8 mouse cellular contexts compared by ENCODE assay signal in the genomic region with DNA sequence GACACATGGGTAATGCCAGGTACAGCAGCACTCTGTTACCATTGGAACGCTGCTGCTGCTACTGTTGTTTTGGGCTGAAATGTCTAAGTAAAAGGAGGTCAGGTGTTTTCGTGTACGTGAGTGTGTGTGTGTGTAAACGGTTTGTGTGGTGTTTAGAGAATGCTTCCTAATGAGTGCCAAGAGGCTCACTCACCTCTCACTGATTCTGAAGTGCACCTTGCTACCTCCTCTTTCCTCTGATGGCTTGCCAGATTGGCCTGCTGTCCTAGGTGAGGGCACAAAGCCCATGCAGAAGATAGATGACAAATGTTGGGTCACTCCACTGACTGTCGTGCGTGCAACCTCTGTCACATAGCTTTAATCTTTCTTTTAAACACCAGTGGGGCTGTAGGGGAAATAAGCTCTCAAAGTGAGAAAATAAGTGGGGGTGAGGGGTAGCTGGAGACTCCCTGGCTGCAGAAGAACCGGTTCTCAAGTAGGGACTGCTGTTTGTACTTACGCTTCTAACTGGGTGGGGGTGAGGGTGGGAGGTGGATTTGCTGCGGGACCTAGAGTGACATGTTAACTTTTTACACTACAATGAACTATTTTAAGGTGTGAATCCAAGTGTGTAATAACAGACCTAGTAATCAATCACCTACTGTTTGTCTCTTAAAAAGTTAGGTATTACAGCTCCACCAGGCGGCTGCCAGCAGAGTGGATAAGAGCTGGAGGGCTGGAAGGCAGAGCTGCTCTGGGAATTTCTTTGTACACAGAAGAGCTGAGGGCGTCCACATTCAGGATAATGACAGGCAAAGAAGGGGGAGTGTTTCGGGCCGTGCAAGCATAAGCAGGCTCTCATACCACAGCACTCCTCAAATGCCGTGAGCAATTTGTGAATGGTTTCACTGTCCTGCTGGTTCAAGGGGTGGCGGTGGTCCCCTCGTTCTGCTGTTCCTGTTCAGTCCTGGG. TPM values are rescaled to one million over a fixed set of nuclear protein-coding genes. Genes with fewer than 3 reads are reported as not detected.
DNase-seq lines count a peak whose midpoint lies in the region; ATAC-seq lines count a peak whose summit lies in the region.

No protein-coding gene starts in this region.

- peaks cover 52% of the 10 kb centered on the region for H3K4me1 ChIP-seq in embryonic facial prominence, embryonic 15.5 days

- H3K4me3 ChIP-seq in embryonic facial prominence, embryonic 15.5 days (replicated peaks) = no peak overlapping the region

- peaks cover 12% of the 10 kb centered on the region for H3K36me3 ChIP-seq in embryonic facial prominence, embryonic 15.5 days

- 37% methylated on average over 16 of the region's 16 CpGs for WGBS in embryonic facial prominence, embryonic 15.5 days

- peak; percentile 81 for ATAC-seq in embryonic facial prominence, embryonic 15.5 days (ENCODE audit: insufficient number of reproducible peaks, low FRiP score, low TSS enrichment, low read depth)

- peak overlapping the region; percentile 15; the same call in 1 of the 2 replicates for H3K4me2 ChIP-seq in embryonic facial prominence, embryonic 15.5 days (replicated peaks)

- no peaks in the 10 kb centered on the region for H3K9me3 ChIP-seq in embryonic facial prominence, embryonic 15.5 days (replicated peaks)

- H3K27me3 ChIP-seq in embryonic facial prominence, embryonic 15.5 days = no peaks in the 10 kb centered on the region

- peak; percentile 13 for DNase-seq in right cerebral cortex, postnatal 4 days
- DNase-seq in right cerebral cortex, postnatal 25 days = no peak
- peak; percentile 34 for DNase-seq in kidney, adult 9 months
- DNase-seq in lung, postnatal 4 days = peak; percentile 35 to 44
- no peak for DNase-seq in layer of hippocampus, adult 9-10 months (ENCODE audit: low spot score)
- no peak for DNase-seq in adrenal gland, postnatal 10 days
- DNase-seq in adrenal gland, adult (ENCODE audit: inconsistent age in 2 of 2, low spot score in 1 of 2) = no peak

- H3K9ac ChIP-seq in embryonic facial prominence, embryonic 15.5 days = no peak overlapping the region

- H3K27ac ChIP-seq in embryonic facial prominence, embryonic 15.5 days (replicated peaks) = peak overlapping the region; percentile 52

RNA-seq across cellular contexts. Expression of gene Aagab, which starts 10.4 kb away (rescaled TPM):
- 30.3 and 33.0 TPM in 2 replicates for polyA plus RNA-seq in embryonic facial prominence, embryonic 15.5 days (2015; fragmentation: Nextera tagmentation; extraction: Ambion mirVana)
- total RNA-seq in adrenal gland, postnatal 10 days (2021) = 10 to 100 TPM; 22.0 to 24.3 TPM

RNA-seq across cellular contexts. Expression of gene Iqch, which starts 10.5 kb away (rescaled TPM):
- polyA plus RNA-seq in embryonic facial prominence, embryonic 15.5 days (2015; fragmentation: Nextera tagmentation; extraction: Ambion mirVana) = 0.21 and 0.60 TPM in 2 replicates
- total RNA-seq in adrenal gland, postnatal 10 days (2021) = under 1 TPM; 0.18 TPM

Comparison
In these comparisons a context has a peak if more than half of its experiments do, and no peak if none do; other contexts are left out.
1. DNase-seq: peak in right cerebral cortex, postnatal 4 days (single experiment), kidney, adult 9 months (single experiment) and lung, postnatal 4 days (2 of 2); none in right cerebral cortex, postnatal 25 days (single experiment), layer of hippocampus, adult 9-10 months (single experiment), adrenal gland, postnatal 10 days (single experiment) and adrenal gland, adult (0 of 2).